Mouse (Mus musculus): ENCODE data around the gene Wdtc1.

Wdtc1 gene

GRCm38 (mm10) chr4:133247806-133248449, 105.4 kb downstream of the Wdtc1 start:
- no peak for DNase-seq

GRCm38 (mm10) chr4:133247072-133247471, 106.2 kb downstream of the Wdtc1 start:
- DNase-seq = no peak

GRCm38 (mm10) chr4:133244289-133244688, 109.0 kb downstream of the Wdtc1 start:
- no peak for DNase-seq

GRCm38 (mm10) chr4:133243538-133243937, 109.7 kb downstream of the Wdtc1 start:
- no peak for DNase-seq

- DNase-seq = no peak
Measured at GRCm38 (mm10) chr4:133242710-133243109, 110.6 kb downstream of the Wdtc1 start.
